Mouse (Mus musculus) erythroblast, embryonic 14.5 days (primary cell): Measurements from ENCODE around the gene Hps6.

Source experiments
- GATA1 ChIP-seq: IDR thresholded peaks from 2 replicates; pipeline ENCODE4 v1.6.1; 2012; ENCODE audit warnings: low read length, inconsistent platforms, mixed read lengths
- TAL1 ChIP-seq: IDR thresholded peaks from 3 replicates; pipeline ENCODE4 v1.6.1; 2012; ENCODE audit warnings: low read length, inconsistent platforms, mixed read lengths

DNA sequence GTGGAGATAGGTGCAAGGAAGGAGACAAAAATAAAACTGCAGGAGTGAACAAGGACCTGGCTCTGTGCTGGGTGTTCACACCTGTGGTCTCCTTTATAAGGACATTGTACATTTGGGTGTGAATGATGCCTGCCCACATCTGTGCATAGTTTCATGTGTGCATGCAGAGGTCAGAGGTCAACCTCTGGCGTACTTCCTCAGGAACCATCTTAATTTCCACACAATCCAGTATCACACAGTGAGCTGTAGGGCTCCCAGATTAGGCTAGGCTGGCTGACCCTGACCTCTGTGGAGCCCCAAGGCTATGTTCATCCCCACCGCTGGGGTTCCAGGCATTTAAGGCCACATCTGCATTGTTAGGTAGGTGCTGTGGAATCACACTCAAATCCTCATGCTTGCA, 44.1 kb downstream of the Hps6 start:
- no peak for TF ChIP-seq GATA1
- no peak for TF ChIP-seq TAL1
